Mouse (Mus musculus) heart, adult 10 weeks (tissue): ENCODE results near the gene Gm28778. TPM values are rescaled to one million over a fixed set of nuclear protein-coding genes. Genes with fewer than 3 reads are reported as not detected.

Experiments used
- polyA plus RNA-seq: library from polyadenylated mRNA; stranded (reverse); fragments of 350-450 nt; fragmentation: Illumina TruSeq; extraction: RNeasy Lipid Tissue Mini Kit (QIAGEN cat#74804); gene quantifications from one replicate; pipeline ENCODE4 v1.2.3, GENCODE M21; 2014; ENCODE audit warnings: low read depth, low replicate concordance

Gm28778 gene
- not detected for polyA plus RNA-seq

DNA sequence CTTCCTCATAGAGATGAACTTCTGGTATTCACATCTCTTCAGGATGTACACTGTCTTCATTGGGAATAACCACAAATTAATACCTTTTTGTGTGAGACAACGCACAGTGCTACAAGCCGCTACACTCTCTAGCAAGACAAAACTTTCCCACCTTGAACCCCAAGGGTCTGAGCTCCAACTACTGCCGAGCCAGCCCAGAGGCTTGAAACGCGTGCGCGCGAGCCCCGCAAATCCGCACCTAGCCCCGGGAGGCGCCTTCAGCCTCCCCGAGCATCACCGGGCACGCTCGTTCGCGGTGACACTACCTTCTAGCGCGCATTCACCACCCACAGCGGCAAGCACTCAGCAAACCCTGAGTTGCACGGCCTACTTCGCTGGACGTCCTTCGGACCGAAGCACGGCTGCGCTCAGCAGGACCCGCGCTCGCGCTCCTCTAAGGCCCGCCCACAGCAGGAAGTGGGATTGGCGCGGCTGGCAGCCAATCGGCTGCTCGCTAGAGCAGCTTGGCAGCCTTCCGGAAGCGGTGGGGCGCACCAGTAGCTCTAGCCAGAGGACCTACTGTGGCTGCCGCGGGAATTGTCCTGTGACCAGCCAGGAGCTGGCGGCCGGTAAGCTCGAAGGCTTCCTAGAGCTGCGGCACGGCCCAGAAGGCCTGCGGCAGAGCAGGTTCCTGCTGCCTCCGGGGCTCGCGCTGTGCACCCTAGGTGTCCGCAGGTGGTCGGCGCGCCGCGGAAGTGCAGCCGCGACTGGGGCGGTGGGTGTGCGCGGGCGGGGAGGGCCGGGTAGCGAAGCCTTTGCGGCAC, at the start of gene Gm28778, which contains the start of the genes Pms1 and Ormdl1:
Gm28778 (plus strand) TSS at position 531 of the 803 bp plus-strand sequence.
Pms1 (minus strand) TSS at position 438 of the 803 bp plus-strand sequence.
Ormdl1 (plus strand) TSS at position 515 of the 803 bp plus-strand sequence.

DNA sequence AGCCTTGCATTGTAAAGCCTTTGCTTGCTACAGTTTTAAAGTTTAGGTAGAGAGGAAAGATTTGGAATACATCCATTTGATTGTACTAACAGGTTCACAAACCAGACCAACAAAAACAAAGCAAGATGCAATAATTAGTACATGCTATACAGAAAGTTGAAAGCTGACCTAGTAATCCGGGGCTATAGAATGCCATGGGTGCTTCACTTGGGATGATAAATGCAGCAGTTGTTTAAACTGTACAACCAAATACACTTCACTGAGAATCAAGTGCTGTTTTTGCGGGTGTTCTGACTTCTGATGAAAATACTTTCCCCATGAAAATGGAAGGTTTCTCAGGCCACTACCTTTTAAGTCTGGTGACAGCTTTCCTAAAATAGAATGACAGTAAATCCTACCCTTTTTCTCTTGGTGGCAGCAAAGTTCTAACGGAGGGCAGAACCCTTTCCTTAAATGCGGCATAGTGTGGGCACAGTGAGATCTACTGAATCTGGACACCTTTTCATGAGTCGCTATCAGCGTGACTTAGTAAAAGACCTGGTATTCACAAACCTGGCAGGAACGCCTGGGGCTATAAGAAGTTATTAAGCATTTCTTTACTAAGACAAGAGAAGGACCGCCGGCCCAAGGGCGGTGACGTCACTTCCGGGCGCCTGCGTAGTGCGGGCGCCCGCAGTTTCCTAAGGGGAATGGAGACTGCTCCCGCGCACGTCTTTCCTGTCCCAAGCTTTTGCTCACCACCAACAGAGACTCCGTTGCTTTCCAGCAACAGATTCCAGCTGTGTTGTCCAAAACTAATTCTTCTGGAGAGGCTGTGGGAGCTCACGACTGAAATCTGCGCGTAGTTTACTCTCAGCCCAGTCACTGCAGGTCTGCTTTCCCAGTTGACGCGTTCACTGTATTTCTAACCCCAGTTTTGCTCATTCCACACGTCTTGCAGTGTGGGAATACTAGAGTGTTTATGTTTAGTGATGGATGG, 16.4 kb downstream of the Gm28778 start, which contains the start of gene Osgepl1:
Osgepl1 (plus strand) TSS at position 636 of the 979 bp plus-strand sequence.

GRCm38 (mm10) chr1:53352327-53353261, 55.7 kb downstream of the Gm28778 start, which contains the start of the genes Asdurf, Gm28551 and Asnsd1:
Asdurf (minus strand) TSS chr1:53352619.
Gm28551 (minus strand) TSS chr1:53352667.
Asnsd1 (minus strand) TSS chr1:53352752.

Other genes starting within 250 kb of the Gm28778 start
- 0.37 TPM for gene Mstn, start 235.5 kb upstream of the Gm28778 start, polyA plus RNA-seq
- not detected for gene 1700019A02Rik, start 109.5 kb upstream of the Gm28778 start, polyA plus RNA-seq
- gene Pms1, start 93 bp upstream of the Gm28778 start, polyA plus RNA-seq: 3.5 TPM
- 16.7 TPM for gene Ormdl1, start within 50 bp of the Gm28778 start, polyA plus RNA-seq
- gene Osgepl1, start 16.5 kb downstream of the Gm28778 start, polyA plus RNA-seq: 78.7 TPM
- not detected for gene Asdurf, start 55.5 kb downstream of the Gm28778 start, polyA plus RNA-seq
- not detected for gene Gm28551, start 55.6 kb downstream of the Gm28778 start, polyA plus RNA-seq
- gene Asnsd1, start 55.6 kb downstream of the Gm28778 start, polyA plus RNA-seq: 83.3 TPM